9 mouse cellular contexts compared by ENCODE assay signal in the genomic region with DNA sequence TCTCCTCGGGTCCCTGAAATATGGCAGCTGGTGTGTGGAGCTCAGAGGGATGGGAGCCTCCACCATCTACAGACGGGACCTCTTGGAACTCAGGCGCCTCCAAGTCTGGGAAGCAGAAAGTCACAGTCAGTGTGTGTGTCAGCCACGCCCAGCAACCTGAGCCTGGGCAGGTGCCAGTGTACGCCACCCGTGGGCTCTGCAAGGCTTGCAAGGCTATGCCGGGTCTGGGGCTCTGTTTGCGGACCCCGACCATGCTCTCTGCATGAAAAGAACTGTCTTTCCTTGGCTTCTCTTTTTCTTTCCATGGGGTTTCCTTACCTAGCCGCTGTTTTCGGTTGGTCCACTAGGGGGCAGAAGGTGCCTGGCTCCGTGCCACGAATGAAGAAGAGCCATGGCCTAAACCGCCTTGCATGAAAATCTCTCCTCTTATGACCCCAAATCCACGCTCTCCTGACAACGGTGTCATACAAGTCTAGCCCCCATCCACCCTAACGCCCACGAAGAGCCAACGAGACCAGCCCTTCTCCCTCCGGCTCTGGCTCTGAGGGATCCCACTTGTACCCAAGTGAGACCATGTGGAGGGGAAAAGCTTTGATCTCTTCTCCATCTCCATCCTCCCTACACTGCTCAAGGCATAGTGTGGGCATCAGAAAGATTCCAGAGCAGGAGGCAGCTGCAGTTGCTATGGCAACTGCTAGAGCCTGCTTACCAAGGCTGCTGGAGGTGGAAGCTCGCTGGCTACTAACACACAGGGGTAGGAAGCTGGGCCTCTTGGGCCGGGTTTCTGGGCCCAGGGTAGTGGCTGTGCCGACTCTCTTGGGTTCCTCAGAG. TPM values are rescaled to one million over a fixed set of nuclear protein-coding genes. Genes with fewer than 3 reads are reported as not detected.
DNase-seq lines count a peak whose midpoint lies in the region; ATAC-seq and TF ChIP-seq lines count a peak whose summit lies in the region.
"Had no signal": no experiment of that assay in that cellular context is flagged by ENCODE, and none has a peak within 500 bp of the region (broad histone marks: within the 10 kb centered on the region; RNA-seq: fewer than 3 reads in every experiment).

No protein-coding gene starts in this region.

- no peak for TF ChIP-seq POLR2A in liver, adult 2 months (IDR thresholded peaks at IDR 0.05; ENCODE audit: extremely low read depth, insufficient read depth, low read length)
- TF ChIP-seq POLR2A in testis, adult 2 months (IDR thresholded peaks at IDR 0.05; ENCODE audit: control insufficient read depth, low read depth, low read length), result no peak; the same call in 1 of the 2 replicates

- H3K4me3 ChIP-seq in liver, adult 2 months (ENCODE audit: insufficient read depth, low read depth, low read length), result no peak overlapping the region
- H3K4me3 ChIP-seq in neural tube, embryonic 12.5 days, result no peak overlapping the region
- H3K4me3 ChIP-seq in testis, adult 2 months (ENCODE audit: control insufficient read depth, low read depth, low read length), result peak overlapping the region; percentile 46

- 37% methylated on average over 23 of the region's 23 CpGs for WGBS in liver, adult 2 months
- WGBS in neural tube, embryonic 12.5 days, result 33% methylated on average over 23 of the region's 23 CpGs

- peak; percentile 91 for TF ChIP-seq CTCF in liver, adult 2 months (IDR thresholded peaks at IDR 0.05; ENCODE audit: low read depth, low read length)
- peak; percentile 88; the same call in 1 of the 2 replicates for TF ChIP-seq CTCF in testis, adult 2 months (IDR thresholded peaks at IDR 0.05; ENCODE audit: control insufficient read depth, insufficient read depth, insufficient replicate concordance, low read depth, low read length)

- ATAC-seq in neural tube, embryonic 12.5 days (ENCODE audit: low FRiP score, low read depth), result 0 out of 2 replicates have a peak, but pooled peaks have one; percentile 53

- no peaks in the 10 kb centered on the region for H3K36me3 ChIP-seq in liver, adult 2 months (ENCODE audit: control insufficient read depth, insufficient read depth, low read length)
- H3K36me3 ChIP-seq in neural tube, embryonic 12.5 days, result no peaks in the 10 kb centered on the region
- no peaks in the 10 kb centered on the region for H3K36me3 ChIP-seq in testis, adult 2 months (ENCODE audit: control insufficient read depth, insufficient read depth, low read length)

- no peaks in the 10 kb centered on the region for H3K27me3 ChIP-seq in liver, adult 2 months (ENCODE audit: control insufficient read depth, insufficient read depth, low read length)
- H3K27me3 ChIP-seq in neural tube, embryonic 12.5 days (replicated peaks), result peaks cover 7% of the 10 kb centered on the region; the same call in 1 of the 2 replicates
- H3K27me3 ChIP-seq in testis, adult 2 months (ENCODE audit: control insufficient read depth, insufficient read depth, low read length), result no peaks in the 10 kb centered on the region

- H3K79me2 ChIP-seq in liver, adult 2 months (ENCODE audit: control insufficient read depth, insufficient read depth, low read length), result no peaks in the 10 kb centered on the region

- H3K9ac ChIP-seq in liver, adult 2 months (ENCODE audit: low read depth, low read length), result no peak overlapping the region
- no peak overlapping the region for H3K9ac ChIP-seq in neural tube, embryonic 12.5 days

- H3K4me1 ChIP-seq in liver, adult 2 months (ENCODE audit: control insufficient read depth, insufficient read depth, low read length), result 0 out of 2 replicates have a peak, but pooled peaks cover under 1% of the 10 kb centered on the region
- H3K4me1 ChIP-seq in neural tube, embryonic 12.5 days, result peaks cover 11% of the 10 kb centered on the region; the same call in 1 of the 2 replicates
- H3K4me1 ChIP-seq in testis, adult 2 months (ENCODE audit: control insufficient read depth, insufficient read depth, low read length), result peaks cover 26% of the 10 kb centered on the region

- H3K27ac ChIP-seq in liver, adult 2 months (replicated peaks; ENCODE audit: insufficient read depth, low read depth, low read length), result no peak overlapping the region
- H3K27ac ChIP-seq in neural tube, embryonic 12.5 days, result no peak overlapping the region
- H3K27ac ChIP-seq in testis, adult 2 months (ENCODE audit: control insufficient read depth, insufficient read depth, low read depth, low read length), result no peak overlapping the region

- H3K9me3 ChIP-seq in neural tube, embryonic 12.5 days, result no peaks in the 10 kb centered on the region

- DNase-seq in urinary bladder, adult 2 months (ENCODE audit: low spot score), result peak; percentile 65
- DNase-seq in urinary bladder, postnatal 10 days (ENCODE audit: low spot score), result no peak
- DNase-seq in cerebellum, postnatal 10 days, result peak; percentile 81 to 85
- DNase-seq in frontal cortex, postnatal 10 days (ENCODE audit: low spot score in 2 of 2), result peak; percentile 57 to 62
- peak; percentile 67 for DNase-seq in kidney, adult 9 months
- DNase-seq in liver, adult 2 months (ENCODE audit: extremely low read depth, low read depth, low spot score), result peak; percentile 19

- H3K4me2 ChIP-seq in neural tube, embryonic 12.5 days (replicated peaks), result no peak overlapping the region

RNA-seq across cellular contexts. Expression of gene 4930539E08Rik, which starts 10.4 kb away (rescaled TPM):
- polyA plus RNA-seq in urinary bladder, adult 2 months (2012; rRNA removed), result 0.14 and 0.29 TPM in 2 replicates
- 0.09 and 0.47 TPM in 2 replicates for total RNA-seq in liver, adult 2 months (2014; rRNA removed)
- polyA plus RNA-seq in liver, adult 2 months (2012; rRNA removed), result 0.10 and 0.11 TPM in 2 replicates
- 0.09 and 0.38 TPM in 2 replicates for polyA plus RNA-seq in neural tube, embryonic 12.5 days (2016; fragmentation: Nextera tagmentation; extraction: Ambion mirVana)
- polyA plus RNA-seq in testis, adult 2 months (2012; rRNA removed), result 4.7 and 4.9 TPM in 2 replicates

RNA-seq across cellular contexts. Expression of gene Pxt1, which starts 38.9 kb away (rescaled TPM):
- not detected in 2 replicates for polyA plus RNA-seq in urinary bladder, adult 2 months (2012; rRNA removed)
- not detected in 2 replicates for total RNA-seq in liver, adult 2 months (2014; rRNA removed)
- not detected in 2 replicates for polyA plus RNA-seq in liver, adult 2 months (2012; rRNA removed)
- not detected in 2 replicates for polyA plus RNA-seq in neural tube, embryonic 12.5 days (2016; fragmentation: Nextera tagmentation; extraction: Ambion mirVana)
- 189 and 199 TPM in 2 replicates for polyA plus RNA-seq in testis, adult 2 months (2012; rRNA removed)
- polyA plus RNA-seq: frontal cortex, adult 2 months had no signal

RNA-seq across cellular contexts. Expression of gene Pnpla1, which starts 46.5 kb away (rescaled TPM):
- polyA plus RNA-seq in urinary bladder, adult 2 months (2012; rRNA removed), result 0.01 TPM in 1 of 2 replicates, not detected in the other
- total RNA-seq in liver, adult 2 months (2014; rRNA removed), result not detected in 2 replicates
- polyA plus RNA-seq in liver, adult 2 months (2012; rRNA removed), result not detected in 2 replicates
- not detected in 2 replicates for polyA plus RNA-seq in neural tube, embryonic 12.5 days (2016; fragmentation: Nextera tagmentation; extraction: Ambion mirVana)
- polyA plus RNA-seq in testis, adult 2 months (2012; rRNA removed), result 0.76 and 0.79 TPM in 2 replicates

RNA-seq across cellular contexts. Expression of gene Kctd20, which starts 47.0 kb away (rescaled TPM):
- polyA plus RNA-seq in urinary bladder, adult 2 months (2012; rRNA removed), result 37.8 and 41.6 TPM in 2 replicates
- 22.3 and 24.0 TPM in 2 replicates for total RNA-seq in liver, adult 2 months (2014; rRNA removed)
- 17.9 and 18.9 TPM in 2 replicates for polyA plus RNA-seq in liver, adult 2 months (2012; rRNA removed)
- 115 and 117 TPM in 2 replicates for polyA plus RNA-seq in neural tube, embryonic 12.5 days (2016; fragmentation: Nextera tagmentation; extraction: Ambion mirVana)
- 34.2 and 34.6 TPM in 2 replicates for polyA plus RNA-seq in testis, adult 2 months (2012; rRNA removed)

Comparison
In these comparisons a context has a peak if more than half of its experiments do, and no peak if none do; other contexts are left out.
1. RNA of gene Pxt1, which starts 38.9 kb away (polyA plus RNA-seq): 189 to 199 TPM in testis, adult 2 months; not detected in neural tube, embryonic 12.5 days, not detected in urinary bladder, adult 2 months and not detected in liver, adult 2 months; every median in the first group is over 100 times any median in the second.